ENCODE assay signal across 30 mouse cellular contexts in the genomic region with DNA sequence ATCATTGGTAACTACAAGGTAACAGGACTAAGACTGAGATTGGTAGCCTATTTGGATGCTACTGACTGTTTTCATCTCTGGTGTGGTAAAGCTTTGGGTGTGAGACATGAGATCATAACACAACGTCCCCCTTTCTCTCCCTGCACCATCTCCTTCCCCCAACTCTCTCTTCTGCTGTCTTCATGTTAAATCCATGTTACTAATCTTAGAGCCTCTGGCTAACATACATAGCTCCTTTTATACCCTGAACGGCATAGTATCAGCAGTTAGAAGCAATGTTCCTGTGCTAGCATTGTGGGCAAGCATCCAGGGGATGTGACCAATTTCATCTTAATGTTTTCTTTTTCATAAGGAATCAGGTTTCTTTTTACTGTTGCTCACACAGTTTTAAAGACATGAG.
"Had no signal": no experiment of that assay in that cellular context is flagged by ENCODE, and none has a peak within 500 bp of the region (broad histone marks: within the 10 kb centered on the region; RNA-seq: fewer than 3 reads in every experiment).

No protein-coding gene starts in this region.

- H3K4me3 ChIP-seq: limb, embryonic 10.5 days; limb, embryonic 12.5 days; limb, embryonic 13.5 days; limb, embryonic 15.5 days; liver, embryonic 12.5 days; liver, embryonic 13.5 days; liver, embryonic 15.5 days; lung, embryonic 15.5 days; megakaryocyte, embryonic 14.5 days; midbrain, embryonic 10.5 days; midbrain, embryonic 12.5 days; midbrain, embryonic 13.5 days; myocyte; neural tube, embryonic 12.5 days had no signal

- ATAC-seq: liver, embryonic 12.5 days; liver, postnatal 0 days; lung, postnatal 0 days; midbrain, embryonic 13.5 days; midbrain, embryonic 16.5 days had no signal

- H3K9me3 ChIP-seq: limb, embryonic 10.5 days; limb, embryonic 12.5 days; limb, embryonic 13.5 days; limb, embryonic 15.5 days; liver, embryonic 12.5 days; liver, embryonic 13.5 days; liver, embryonic 15.5 days; lung, embryonic 15.5 days; midbrain, embryonic 10.5 days; midbrain, embryonic 12.5 days; midbrain, embryonic 13.5 days; neural tube, embryonic 12.5 days had no signal

- H3K36me3 ChIP-seq: limb, embryonic 10.5 days; limb, embryonic 12.5 days; limb, embryonic 13.5 days; limb, embryonic 15.5 days; liver, embryonic 12.5 days; liver, embryonic 13.5 days; liver, embryonic 15.5 days; lung, embryonic 15.5 days; midbrain, embryonic 10.5 days; midbrain, embryonic 12.5 days; midbrain, embryonic 13.5 days; neural tube, embryonic 12.5 days had no signal

- H3K27ac ChIP-seq: limb, embryonic 10.5 days; limb, embryonic 12.5 days; limb, embryonic 13.5 days; limb, embryonic 15.5 days; liver, embryonic 12.5 days; liver, embryonic 13.5 days; liver, embryonic 14.5 days; liver, embryonic 15.5 days; lung, embryonic 15.5 days; macrophage; midbrain, embryonic 10.5 days; midbrain, embryonic 12.5 days; midbrain, embryonic 13.5 days; neural tube, embryonic 12.5 days had no signal

- H3K4me1 ChIP-seq: limb, embryonic 10.5 days; limb, embryonic 12.5 days; limb, embryonic 13.5 days; limb, embryonic 15.5 days; liver, embryonic 12.5 days; liver, embryonic 13.5 days; liver, embryonic 15.5 days; lung, embryonic 15.5 days; megakaryocyte, embryonic 14.5 days; midbrain, embryonic 10.5 days; midbrain, embryonic 12.5 days; midbrain, embryonic 13.5 days; neural tube, embryonic 12.5 days had no signal

- H3K9ac ChIP-seq: limb, embryonic 12.5 days; limb, embryonic 13.5 days; limb, embryonic 15.5 days; liver, embryonic 12.5 days; liver, embryonic 13.5 days; liver, embryonic 14.5 days; liver, embryonic 15.5 days; liver, postnatal 0 days; lung, embryonic 14.5 days; lung, embryonic 15.5 days; midbrain, embryonic 12.5 days; midbrain, embryonic 13.5 days; neural tube, embryonic 12.5 days had no signal

- DNase-seq: left cerebral cortex, postnatal 4 days; liver; liver, embryonic 13.5 days; liver, postnatal 0 days; lung, adult 18-20 months; lung, adult 2 months; lung, embryonic 14.5 days; lung, postnatal 10 days; lung, postnatal 14 days; lung, postnatal 36 days; lung, postnatal 4 days; midbrain, embryonic 14.5 days had no signal

- H3K27me3 ChIP-seq: limb, embryonic 12.5 days; limb, embryonic 13.5 days; limb, embryonic 15.5 days; liver, embryonic 12.5 days; liver, embryonic 13.5 days; liver, embryonic 15.5 days; lung, embryonic 15.5 days; megakaryocyte, embryonic 14.5 days; midbrain, embryonic 12.5 days; midbrain, embryonic 13.5 days; neural tube, embryonic 12.5 days had no signal

- H3K4me2 ChIP-seq: limb, embryonic 12.5 days; limb, embryonic 13.5 days; limb, embryonic 15.5 days; liver, embryonic 11.5 days; liver, embryonic 12.5 days; liver, embryonic 13.5 days; liver, embryonic 15.5 days; lung, embryonic 14.5 days; lung, embryonic 15.5 days; midbrain, embryonic 12.5 days; midbrain, embryonic 13.5 days; neural tube, embryonic 12.5 days had no signal
